Mouse (Mus musculus): Measurements from ENCODE around the gene Ggt6.

The Ggt6 gene

GRCm38 (mm10) chr11:72440965-72441664, 5.8 kb downstream of the Ggt6 start, which contains the start of gene Mybbp1a:
Mybbp1a (plus strand) TSS chr11:72441355.
- DNase-seq: peak; percentile 99

GRCm38 (mm10) chr11:72446311-72447105, 11.2 kb downstream of the Ggt6 start:
- peak; percentile 67 for DNase-seq

GRCm38 (mm10) chr11:72447475-72447874, 12.1 kb downstream of the Ggt6 start:
- DNase-seq: no peak

- DNase-seq: no peak
Measured at GRCm38 (mm10) chr11:72452140-72452665, 16.9 kb downstream of the Ggt6 start.

GRCm38 (mm10) chr11:72453105-72453953, 18.0 kb downstream of the Ggt6 start:
- DNase-seq: no peak

GRCm38 (mm10) chr11:72455694-72456093, 20.4 kb downstream of the Ggt6 start:
- DNase-seq: no peak

GRCm38 (mm10) chr11:72457995-72458496, 22.7 kb downstream of the Ggt6 start:
- DNase-seq: peak; percentile 77

GRCm38 (mm10) chr11:72458502-72458901, 23.2 kb downstream of the Ggt6 start:
- no peak for DNase-seq

GRCm38 (mm10) chr11:72461500-72461981, 26.2 kb downstream of the Ggt6 start:
- DNase-seq: peak; percentile 54

GRCm38 (mm10) chr11:72464821-72465220, 29.5 kb downstream of the Ggt6 start:
- no peak for DNase-seq

- no peak for DNase-seq
Measured at GRCm38 (mm10) chr11:72465978-72466693, 30.8 kb downstream of the Ggt6 start.

GRCm38 (mm10) chr11:72466694-72467507, 31.6 kb downstream of the Ggt6 start:
- DNase-seq: no peak

- no peak for DNase-seq
Measured at GRCm38 (mm10) chr11:72468525-72468924, 33.2 kb downstream of the Ggt6 start.

GRCm38 (mm10) chr11:72469217-72469616, 33.9 kb downstream of the Ggt6 start:
- DNase-seq: peak; percentile 90

GRCm38 (mm10) chr11:72470004-72470403, 34.7 kb downstream of the Ggt6 start:
- no peak for DNase-seq

- DNase-seq: no peak
Measured at GRCm38 (mm10) chr11:72471381-72471780, 36.1 kb downstream of the Ggt6 start.

- DNase-seq: no peak
Measured at GRCm38 (mm10) chr11:72473540-72473939, 38.2 kb downstream of the Ggt6 start.

- DNase-seq: no peak
Measured at GRCm38 (mm10) chr11:72474926-72475325, 39.6 kb downstream of the Ggt6 start.

GRCm38 (mm10) chr11:72475408-72475807, 40.1 kb downstream of the Ggt6 start:
- no peak for DNase-seq

GRCm38 (mm10) chr11:72476074-72476625, 40.8 kb downstream of the Ggt6 start:
- DNase-seq: no peak

- no peak for DNase-seq
Measured at GRCm38 (mm10) chr11:72477182-72477581, 41.9 kb downstream of the Ggt6 start.

Data from kidney, postnatal 10 days (tissue).